Mouse (Mus musculus) olfactory bulb, adult 2 months (tissue): ENCODE measurements at regions not wholly inside any gene's neighbourhood (a gene's known extent, or its start where the extent isn't known, plus 50 kb on each side); places are given as distances from the start of the nearest gene placed in this dataset.

Experiments used
- H3K27ac ChIP-seq: fragments of 200-500 bp; 2 replicates; pipeline ENCODE4 v1.5.1; 2012; ENCODE audit warnings: low read depth, low read length; ENCODE audit not compliant: insufficient read depth
- H3K4me1 ChIP-seq: fragments of 200-500 bp; 2 replicates; pipeline ENCODE4 v1.6.1; 2012; ENCODE audit warnings: low read length; ENCODE audit not compliant: control insufficient read depth, insufficient read depth
- H3K4me3 ChIP-seq: fragments of 200-500 bp; 2 replicates; pipeline ENCODE4 v1.5.1; 2012; ENCODE audit warnings: mild to moderate bottlenecking, low read depth, low read length, moderate library complexity; ENCODE audit not compliant: insufficient read depth
- CTCF ChIP-seq: fragments of 200-500 bp; IDR thresholded peaks from 2 replicates; pipeline ENCODE4 v1.5.1; 2012; ENCODE audit warnings: low read depth, mild to moderate bottlenecking, low read length, moderate library complexity; ENCODE audit not compliant: insufficient read depth
- POLR2A ChIP-seq: fragments of 200-500 bp; IDR thresholded peaks from 2 replicates; pipeline ENCODE4 v1.6.1; 2012; ENCODE audit warnings: mild to moderate bottlenecking, low read depth, low read length, moderate library complexity; ENCODE audit not compliant: insufficient read depth
- WGBS: fragments of 180-500 bp; shearing (Covaris S2); methylation state at CpG from one replicate; pipeline ENCODE4 v1.1.7; 2018; 5-methylcytosine and 5-hydroxymethylcytosine counted together

- Histone ChIP-seq H3K4me3 (no peak overlapping the region), H3K4me1 (no peaks in the 10 kb centered on the region), H3K27ac (no peak overlapping the region)
- WGBS: 56% methylated on average over 16 of the region's 16 CpGs
- no peak for TF ChIP-seq CTCF
- TF ChIP-seq POLR2A: no peak
These were observed 225.4 kb downstream of the Dusp6 start for GRCm38 (mm10) chr10:99488195-99489080.

GRCm38 (mm10) chr10:99511514-99512237, 247.8 kb downstream of the Csl start:
- WGBS: 84% methylated on average over 17 of the region's 17 CpGs
- no peak overlapping the region for H3K4me3 ChIP-seq

DNA sequence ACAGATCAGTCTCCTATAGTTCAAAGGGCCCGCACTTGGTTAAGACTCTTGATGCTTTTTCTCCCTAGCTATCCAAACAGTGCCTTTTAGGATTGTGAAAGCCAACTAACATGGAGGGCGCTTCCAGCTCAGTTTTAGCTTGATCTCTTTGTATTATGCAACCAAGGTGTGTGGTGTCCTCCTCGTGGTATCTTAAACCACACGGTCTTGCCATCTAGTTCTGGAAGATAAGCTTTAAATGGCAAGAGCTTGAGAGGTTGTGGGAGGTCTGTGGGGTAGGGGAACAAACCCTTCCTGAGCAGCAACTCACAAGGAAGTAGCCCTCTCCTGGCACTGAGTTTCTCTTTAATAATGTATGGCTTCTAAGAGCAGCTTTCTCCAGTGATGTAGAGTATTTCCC, 241.5 kb downstream of the Csl start:
- H3K4me3 ChIP-seq: no peak overlapping the region
- H3K4me1 ChIP-seq: no peaks in the 10 kb centered on the region
- H3K27ac ChIP-seq: no peak overlapping the region
- 92% methylated on average over 4 of the region's 4 CpGs for WGBS
- TF ChIP-seq CTCF (no peak), POLR2A (no peak)

More at GRCm38 (mm10) chr10:99511514-99512237, 247.8 kb downstream of the Csl start:
- no peak for TF ChIP-seq POLR2A
- TF ChIP-seq CTCF: no peak
- H3K4me1 ChIP-seq: no peaks in the 10 kb centered on the region
- no peak overlapping the region for H3K27ac ChIP-seq

GRCm38 (mm10) chr10:99519479-99519878, 240.0 kb downstream of the Csl start:
- Histone ChIP-seq H3K4me1 (peaks cover 2% of the 10 kb centered on the region), H3K4me3 (no peak overlapping the region), H3K27ac (no peak overlapping the region)
- no peak for TF ChIP-seq CTCF
- 57% methylated on average over 4 of the region's 4 CpGs for WGBS

GRCm38 (mm10) chr10:99523817-99524216, 235.6 kb downstream of the Csl start:
- no peak overlapping the region for H3K27ac ChIP-seq
- 94% methylated on average over 5 of the region's 5 CpGs for WGBS
- H3K4me1 ChIP-seq: peaks cover 8% of the 10 kb centered on the region
- H3K4me3 ChIP-seq: no peak overlapping the region
- TF ChIP-seq POLR2A (no peak), CTCF (no peak)

DNA sequence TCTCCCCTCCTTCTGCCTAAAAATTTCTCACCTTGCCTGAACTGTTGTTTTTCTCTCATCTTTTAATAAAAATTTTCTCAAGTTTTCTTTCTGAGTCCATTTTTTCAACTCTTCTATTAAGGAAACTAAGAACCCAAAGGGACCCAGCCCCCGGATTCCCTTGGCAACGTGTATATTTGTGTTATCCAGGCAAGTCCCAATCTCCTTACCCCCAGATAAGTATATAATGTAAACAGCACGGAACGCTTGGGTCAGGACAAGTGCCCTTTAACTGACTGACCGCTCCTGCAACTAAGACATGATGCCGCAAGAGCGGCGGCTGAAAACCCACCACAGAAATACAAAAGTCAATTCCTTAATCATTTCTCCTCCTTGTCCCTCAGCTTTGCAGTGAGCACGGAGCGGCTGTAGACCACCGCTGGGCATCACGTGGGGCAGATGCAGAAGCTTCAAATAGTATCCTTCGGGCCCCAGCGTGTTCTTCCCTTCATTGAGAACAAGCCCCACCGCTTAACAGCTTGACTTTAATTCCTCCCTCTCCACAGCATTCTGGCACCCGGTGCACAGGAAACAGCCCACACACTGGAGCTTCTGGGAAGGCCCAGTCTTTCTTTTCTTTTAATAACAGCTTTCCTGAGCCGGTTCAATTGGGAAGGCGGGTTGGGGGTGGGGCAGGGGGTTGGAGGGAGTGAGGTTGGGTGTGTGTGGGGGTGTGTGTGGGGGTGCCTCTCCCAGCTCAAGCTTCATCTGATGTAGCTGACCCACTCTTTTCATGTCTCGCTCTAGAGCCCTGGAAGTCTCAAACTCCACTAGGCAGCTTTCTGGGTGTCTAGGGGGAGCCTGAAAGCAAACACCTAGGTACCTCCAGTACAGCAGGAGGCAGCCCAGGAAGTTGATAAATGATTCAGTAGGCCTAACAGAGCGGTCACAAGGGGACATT, 234.9 kb downstream of the Csl start:
- TF ChIP-seq CTCF (no peak), POLR2A (no peak)
- Histone ChIP-seq H3K4me1 (peaks cover 8% of the 10 kb centered on the region), H3K4me3 (no peak overlapping the region), H3K27ac (no peak overlapping the region)
- WGBS: 22% methylated on average over 20 of the region's 20 CpGs

DNA sequence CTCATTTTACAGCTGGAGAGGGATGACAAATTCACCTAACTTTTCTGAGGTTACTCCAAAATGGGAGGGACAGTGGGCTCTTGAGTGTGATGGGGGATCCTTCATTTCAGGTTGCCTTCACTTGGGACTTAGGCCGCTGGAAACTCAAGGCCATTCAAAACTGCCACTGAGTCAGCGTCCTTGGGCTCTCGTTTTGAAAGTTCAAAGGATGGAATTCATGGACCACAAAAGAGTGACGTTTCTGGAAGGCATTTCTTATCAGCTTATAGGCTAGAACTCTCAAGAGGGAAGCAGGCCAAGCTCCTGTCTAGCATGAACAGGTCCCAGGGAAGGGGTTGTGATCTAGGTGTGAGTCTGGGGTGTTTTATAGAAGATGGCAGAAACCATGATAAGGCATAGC, 233.3 kb downstream of the Csl start:
- WGBS: 94% methylated on average over 4 of the region's 4 CpGs
- Histone ChIP-seq H3K4me1 (peaks cover 8% of the 10 kb centered on the region), H3K4me3 (no peak overlapping the region), H3K27ac (no peak overlapping the region)
- TF ChIP-seq POLR2A (no peak), CTCF (no peak)

GRCm38 (mm10) chr10:99526561-99526960, 232.9 kb downstream of the Csl start:
- no peak for TF ChIP-seq CTCF
- TF ChIP-seq POLR2A: no peak
- Histone ChIP-seq H3K4me3 (no peak overlapping the region), H3K4me1 (peaks cover 8% of the 10 kb centered on the region), H3K27ac (no peak overlapping the region)
- 97% methylated on average over 5 of the region's 5 CpGs for WGBS
